Mouse (Mus musculus) limb, embryonic 15.5 days (tissue): Measurements from ENCODE around the gene Anapc4. TPM values are rescaled to one million over a fixed set of nuclear protein-coding genes. Genes with fewer than 3 reads are reported as not detected.

Experiments
- ATAC-seq: fragments of 200-750 bp; cut with Nextera tagmentation; 2 replicates; pipeline ENCODE4 v1.8.0; 2017; ENCODE audit warnings: low read depth, moderate TSS enrichment; ENCODE audit not compliant: insufficient number of reproducible peaks, low FRiP score, low TSS enrichment
- H3K27ac ChIP-seq: fragments of 300-500 bp; sonication (generic); 2 replicates; pipeline ENCODE4 v1.5.1; 2015; ENCODE audit warnings: moderate library complexity, mild to moderate bottlenecking, inconsistent platforms
- H3K27me3 ChIP-seq: fragments of 300-500 bp; sonication (generic); 2 replicates; pipeline ENCODE4 v1.6.1; 2015; ENCODE audit warnings: inconsistent platforms
- H3K36me3 ChIP-seq: fragments of 300-500 bp; sonication (generic); 2 replicates; pipeline ENCODE4 v1.6.1; 2015; ENCODE audit warnings: inconsistent platforms
- H3K4me1 ChIP-seq: fragments of 300-500 bp; sonication (generic); 2 replicates; pipeline ENCODE4 v1.6.1; 2015; ENCODE audit warnings: inconsistent platforms
- H3K4me2 ChIP-seq: fragments of 300-500 bp; sonication (generic); 2 replicates; pipeline ENCODE4 v1.6.1; 2015; ENCODE audit warnings: mild to moderate bottlenecking, inconsistent platforms
- H3K4me3 ChIP-seq: fragments of 300-500 bp; sonication (generic); 2 replicates; pipeline ENCODE4 v1.5.1; 2015; ENCODE audit warnings: mild to moderate bottlenecking, inconsistent platforms
- H3K9ac ChIP-seq: fragments of 300-500 bp; sonication (generic); 2 replicates; pipeline ENCODE4 v1.6.1; 2015; ENCODE audit warnings: inconsistent platforms
- H3K9me3 ChIP-seq: fragments of 300-500 bp; sonication (generic); 2 replicates; pipeline ENCODE4 v1.6.1; 2016; ENCODE audit warnings: inconsistent platforms
- WGBS: fragments of 180-500 bp; shearing (Covaris S2); methylation state at CpG from one replicate; pipeline ENCODE4 v1.1.7; 2015; 5-methylcytosine and 5-hydroxymethylcytosine counted together
- polyA plus RNA-seq: library from polyadenylated mRNA; unstranded; fragments of >200 nt; fragmentation: Nextera tagmentation; extraction: Ambion mirVana; gene quantifications from 2 replicates; pipeline ENCODE4 v1.2.1, GENCODE M21; 2015

Anapc4 gene
- polyA plus RNA-seq, 1 experiment from 2014 or later: 106 TPM

GRCm38 (mm10) chr5:52871986-52872385, 38.2 kb downstream of the Anapc4 start:
- 94% methylated on average over 13 of the region's 13 CpGs for WGBS

GRCm38 (mm10) chr5:52878847-52879246, 45.0 kb downstream of the Anapc4 start:
- no peak for ATAC-seq

More at GRCm38 (mm10) chr5:52871986-52872385, 38.2 kb downstream of the Anapc4 start:
- H3K9me3 ChIP-seq: no peaks in the 10 kb centered on the region
- no peak overlapping the region for H3K27ac ChIP-seq
- H3K4me3 ChIP-seq: no peak overlapping the region
- H3K9ac ChIP-seq: no peak overlapping the region
- ATAC-seq: no peak
- H3K27me3 ChIP-seq: no peaks in the 10 kb centered on the region
- no peaks in the 10 kb centered on the region for H3K4me1 ChIP-seq
- H3K4me2 ChIP-seq: no peak overlapping the region
- H3K36me3 ChIP-seq: peaks cover 18% of the 10 kb centered on the region

GRCm38 (mm10) chr5:52879926-52880325, 46.1 kb downstream of the Anapc4 start:
- H3K27me3 ChIP-seq: no peaks in the 10 kb centered on the region

More at GRCm38 (mm10) chr5:52878847-52879246, 45.0 kb downstream of the Anapc4 start:
- Histone ChIP-seq H3K4me1 (no peaks in the 10 kb centered on the region), H3K4me2 (no peak overlapping the region), H3K4me3 (no peak overlapping the region), H3K27ac (no peak overlapping the region), H3K27me3 (no peaks in the 10 kb centered on the region), H3K9ac (no peak overlapping the region), H3K36me3 (no peaks in the 10 kb centered on the region), H3K9me3 (no peaks in the 10 kb centered on the region)
- WGBS: 4% methylated on average over 8 of the region's 14 CpGs

GRCm38 (mm10) chr5:52882446-52882845, 48.6 kb downstream of the Anapc4 start:
- no peak overlapping the region for H3K9ac ChIP-seq
- H3K4me2 ChIP-seq: no peak overlapping the region
- no peak for ATAC-seq
- no peak overlapping the region for H3K4me3 ChIP-seq
- H3K9me3 ChIP-seq: no peaks in the 10 kb centered on the region
- H3K27me3 ChIP-seq: no peaks in the 10 kb centered on the region
- H3K36me3 ChIP-seq: no peaks in the 10 kb centered on the region
- no peaks in the 10 kb centered on the region for H3K4me1 ChIP-seq
- 50% methylated on average over 2 of the region's 2 CpGs for WGBS
- H3K27ac ChIP-seq: no peak overlapping the region

More at GRCm38 (mm10) chr5:52879926-52880325, 46.1 kb downstream of the Anapc4 start:
- Histone ChIP-seq H3K4me3 (no peak overlapping the region), H3K4me2 (no peak overlapping the region), H3K27ac (no peak overlapping the region), H3K9me3 (no peaks in the 10 kb centered on the region), H3K4me1 (no peaks in the 10 kb centered on the region), H3K36me3 (no peaks in the 10 kb centered on the region), H3K9ac (no peak overlapping the region)
- WGBS: 87% methylated on average over 6 of the region's 6 CpGs
- ATAC-seq: no peak

GRCm38 (mm10) chr5:52887085-52887484, 53.3 kb downstream of the Anapc4 start:
- Histone ChIP-seq H3K36me3 (no peaks in the 10 kb centered on the region), H3K9me3 (no peaks in the 10 kb centered on the region), H3K27me3 (no peaks in the 10 kb centered on the region), H3K4me2 (no peak overlapping the region), H3K4me1 (no peaks in the 10 kb centered on the region), H3K27ac (no peak overlapping the region), H3K4me3 (no peak overlapping the region), H3K9ac (no peak overlapping the region)
- WGBS: 53% methylated on average over 12 of the region's 12 CpGs
- no peak for ATAC-seq

- WGBS: 70% methylated on average over 7 of the region's 7 CpGs
- H3K9ac ChIP-seq: no peak overlapping the region
- no peak overlapping the region for H3K27ac ChIP-seq
- H3K27me3 ChIP-seq: no peaks in the 10 kb centered on the region
- no peaks in the 10 kb centered on the region for H3K4me1 ChIP-seq
- no peak for ATAC-seq
- H3K36me3 ChIP-seq: no peaks in the 10 kb centered on the region
- no peak overlapping the region for H3K4me3 ChIP-seq
- H3K9me3 ChIP-seq: no peaks in the 10 kb centered on the region
- no peak overlapping the region for H3K4me2 ChIP-seq
These were observed 56.1 kb downstream of the Anapc4 start for GRCm38 (mm10) chr5:52889919-52890318.

- no peaks in the 10 kb centered on the region for H3K27me3 ChIP-seq
- H3K27ac ChIP-seq: no peak overlapping the region
- no peaks in the 10 kb centered on the region for H3K9me3 ChIP-seq
- no peak overlapping the region for H3K4me2 ChIP-seq
- no peaks in the 10 kb centered on the region for H3K36me3 ChIP-seq
- 75% methylated on average over 12 of the region's 12 CpGs for WGBS
- ATAC-seq: no peak
- no peak overlapping the region for H3K4me3 ChIP-seq
- no peak overlapping the region for H3K9ac ChIP-seq
- no peaks in the 10 kb centered on the region for H3K4me1 ChIP-seq
These were observed 58.4 kb downstream of the Anapc4 start for GRCm38 (mm10) chr5:52891949-52892835.

- no peak for ATAC-seq
- Histone ChIP-seq H3K4me3 (no peak overlapping the region), H3K27me3 (no peaks in the 10 kb centered on the region), H3K4me1 (no peaks in the 10 kb centered on the region), H3K9me3 (no peaks in the 10 kb centered on the region), H3K36me3 (no peaks in the 10 kb centered on the region), H3K4me2 (no peak overlapping the region), H3K27ac (no peak overlapping the region), H3K9ac (no peak overlapping the region)
- 87% methylated on average over 5 of the region's 5 CpGs for WGBS
These were observed 60.1 kb downstream of the Anapc4 start for GRCm38 (mm10) chr5:52893938-52894337.

- Histone ChIP-seq H3K9ac (no peak overlapping the region), H3K4me2 (no peak overlapping the region), H3K9me3 (no peaks in the 10 kb centered on the region), H3K4me1 (no peaks in the 10 kb centered on the region), H3K27me3 (no peaks in the 10 kb centered on the region), H3K27ac (no peak overlapping the region), H3K36me3 (no peaks in the 10 kb centered on the region), H3K4me3 (no peak overlapping the region)
- WGBS: 29% methylated on average over 4 of the region's 4 CpGs
- no peak for ATAC-seq
These were observed 70.4 kb downstream of the Anapc4 start for GRCm38 (mm10) chr5:52904246-52904645.

- H3K9me3 ChIP-seq: no peaks in the 10 kb centered on the region
- no peaks in the 10 kb centered on the region for H3K4me1 ChIP-seq
- ATAC-seq: no peak
- no peak overlapping the region for H3K4me2 ChIP-seq
- no peaks in the 10 kb centered on the region for H3K36me3 ChIP-seq
- WGBS: 27% methylated on average over 6 of the region's 6 CpGs
- H3K9ac ChIP-seq: no peak overlapping the region
- no peak overlapping the region for H3K4me3 ChIP-seq
- no peaks in the 10 kb centered on the region for H3K27me3 ChIP-seq
- H3K27ac ChIP-seq: no peak overlapping the region
These were observed 70.9 kb downstream of the Anapc4 start for GRCm38 (mm10) chr5:52904671-52905070.

- no peak overlapping the region for H3K9ac ChIP-seq
- H3K36me3 ChIP-seq: no peaks in the 10 kb centered on the region
- no peak overlapping the region for H3K4me3 ChIP-seq
- 0 out of 2 replicates have a peak, but pooled peaks cover 3% of the 10 kb centered on the region for H3K4me1 ChIP-seq
- 89% methylated on average over 3 of the region's 3 CpGs for WGBS
- H3K27ac ChIP-seq: no peak overlapping the region
- ATAC-seq: no peak
- no peak overlapping the region for H3K4me2 ChIP-seq
- no peaks in the 10 kb centered on the region for H3K27me3 ChIP-seq
- no peaks in the 10 kb centered on the region for H3K9me3 ChIP-seq
These were observed 74.4 kb downstream of the Anapc4 start for GRCm38 (mm10) chr5:52908246-52908645.

GRCm38 (mm10) chr5:52910159-52910591, 76.4 kb downstream of the Anapc4 start:
- WGBS: 39% methylated on average over 12 of the region's 12 CpGs
- ATAC-seq: no peak
- peak overlapping the region; percentile 20; the same call in 1 of the 2 replicates for H3K4me2 ChIP-seq

More at GRCm38 (mm10) chr5:52910159-52910591, 76.4 kb downstream of the Anapc4 start:
- Histone ChIP-seq H3K27ac (no peak overlapping the region), H3K9me3 (no peaks in the 10 kb centered on the region), H3K36me3 (no peaks in the 10 kb centered on the region), H3K9ac (no peak overlapping the region), H3K4me3 (no peak overlapping the region), H3K27me3 (no peaks in the 10 kb centered on the region), H3K4me1 (0 out of 2 replicates have a peak, but pooled peaks cover 3% of the 10 kb centered on the region)
